Mouse (Mus musculus) kidney, embryonic 14.5 days (tissue): Measurements from ENCODE around the gene Ccdc40. TPM values are rescaled to one million over a fixed set of nuclear protein-coding genes. Genes with fewer than 3 reads are reported as not detected.
A peak's percentile ranks its signal among the peaks of the same experiment; 100 is the strongest.

Source experiments
- ATAC-seq: fragments of 200-750 bp; cut with Nextera tagmentation; 2 replicates; pipeline ENCODE4 v1.8.0; 2017; ENCODE audit warnings: moderate number of reproducible peaks, mild to moderate bottlenecking, moderate TSS enrichment, moderate library complexity; ENCODE audit not compliant: low FRiP score, low TSS enrichment
- H3K27ac ChIP-seq: fragments of 300-500 bp; sonication (generic); 2 replicates; pipeline ENCODE4 v1.5.1; 2014; ENCODE audit warnings: low read depth, mild to moderate bottlenecking, low read length, moderate library complexity, mixed read lengths
- H3K27me3 ChIP-seq: fragments of 300-500 bp; sonication (generic); 2 replicates; pipeline ENCODE4 v1.6.1; 2014; ENCODE audit warnings: mild to moderate bottlenecking, low read length; ENCODE audit not compliant: control insufficient read depth, insufficient read depth
- H3K36me3 ChIP-seq: fragments of 300-500 bp; sonication (generic); 2 replicates; pipeline ENCODE4 v1.6.1; 2014; ENCODE audit warnings: low read length, mixed read lengths; ENCODE audit not compliant: control insufficient read depth, insufficient read depth
- H3K4me1 ChIP-seq: fragments of 300-500 bp; sonication (generic); 2 replicates; pipeline ENCODE4 v1.6.1; 2014; ENCODE audit warnings: low read length, mixed read lengths; ENCODE audit not compliant: control insufficient read depth, insufficient read depth
- H3K4me2 ChIP-seq: fragments of 300-500 bp; sonication (generic); replicated peaks from 2 replicates; pipeline ENCODE4 v1.6.1; 2014; ENCODE audit warnings: low read depth, mild to moderate bottlenecking, low read length
- H3K4me3 ChIP-seq: fragments of 300-500 bp; sonication (generic); 2 replicates; pipeline ENCODE4 v1.5.1; 2014; ENCODE audit warnings: mild to moderate bottlenecking, low read length
- H3K9ac ChIP-seq: fragments of 300-500 bp; sonication (generic); 2 replicates; pipeline ENCODE4 v1.6.1; 2014; ENCODE audit warnings: low read depth, mild to moderate bottlenecking, low read length, moderate library complexity
- H3K9me3 ChIP-seq: fragments of 300-500 bp; sonication (generic); 2 replicates; pipeline ENCODE4 v1.6.1; 2016; ENCODE audit warnings: low read length; ENCODE audit not compliant: control insufficient read depth
- WGBS: fragments of 180-500 bp; shearing (Covaris S2); extraction: QIAGEN DNeasy Blood & Tissue Kit; methylation state at CpG from one replicate; pipeline ENCODE4 v1.1.7; 2014; 5-methylcytosine and 5-hydroxymethylcytosine counted together
- polyA plus RNA-seq: library from polyadenylated mRNA; unstranded; fragments of >200 nt; fragmentation: Nextera tagmentation; extraction: Ambion mirVana; gene quantifications from 2 replicates; pipeline ENCODE4 v1.2.1, GENCODE M21; 2014

The Ccdc40 gene
- polyA plus RNA-seq, 1 experiment from 2014 or later = 6.4 TPM

DNA sequence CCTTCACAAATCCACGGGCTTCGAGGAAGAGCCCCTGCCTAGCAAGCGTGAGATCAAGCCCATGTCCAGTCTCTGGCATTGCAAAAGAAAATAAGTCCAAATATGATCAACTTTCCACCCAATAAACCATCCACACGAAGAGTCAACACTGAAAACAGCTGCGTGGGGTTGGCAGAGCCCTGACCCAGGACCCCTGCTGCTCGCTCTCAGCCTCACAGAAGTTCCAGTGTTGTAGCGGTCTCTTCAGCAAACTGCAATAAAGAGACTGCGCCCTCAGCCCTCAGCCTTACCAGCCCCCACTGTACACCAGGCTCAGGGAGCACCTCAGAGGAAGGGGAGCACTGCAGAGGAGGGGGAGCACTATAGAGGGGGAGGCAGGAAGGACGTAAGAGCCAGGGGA is 2.7 kb upstream of the Ccdc40 start:
- ATAC-seq = no peak
- peaks cover 33% of the 10 kb centered on the region for H3K4me1 ChIP-seq

DNA sequence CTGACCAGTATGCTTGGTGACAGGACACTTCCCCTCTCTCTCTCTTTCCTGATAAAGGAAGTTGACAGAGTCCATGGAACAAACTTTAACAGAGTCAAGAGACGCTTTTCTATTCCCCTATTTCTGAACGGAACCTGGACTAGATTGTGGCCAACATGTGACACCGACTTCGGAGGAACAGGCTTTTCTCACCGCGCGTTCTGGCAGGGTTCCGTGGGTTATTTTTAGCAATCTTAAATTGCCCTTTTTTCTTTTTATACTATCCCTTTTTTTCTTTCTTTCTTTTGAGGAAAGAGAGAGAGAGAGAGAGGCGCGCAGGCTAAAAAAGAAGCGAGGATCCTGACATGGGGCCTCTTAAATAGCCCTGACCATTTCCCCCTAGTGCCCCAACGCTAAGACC is 781 bp upstream of the Ccdc40 start:
- Histone ChIP-seq H3K9me3 (no peaks in the 10 kb centered on the region), H3K4me1 (peaks cover 22% of the 10 kb centered on the region), H3K9ac (peak overlapping the region; percentile 81), H3K36me3 (no peaks in the 10 kb centered on the region), H3K27ac (no peak overlapping the region), H3K27me3 (no peaks in the 10 kb centered on the region), H3K4me2 (peak overlapping the region; percentile 87), H3K4me3 (peak overlapping the region; percentile 76)
- no peak for ATAC-seq
- WGBS = 7% methylated on average over 12 of the region's 12 CpGs

More for the DNA sequence above, 2.7 kb upstream of the Ccdc40 start:
- H3K36me3 ChIP-seq = no peaks in the 10 kb centered on the region
- WGBS = 69% methylated on average over 9 of the region's 9 CpGs
- H3K9me3 ChIP-seq = no peaks in the 10 kb centered on the region
- no peak overlapping the region for H3K9ac ChIP-seq
- H3K4me2 ChIP-seq = no peak overlapping the region
- no peak overlapping the region for H3K27ac ChIP-seq
- no peaks in the 10 kb centered on the region for H3K27me3 ChIP-seq
- H3K4me3 ChIP-seq = no peak overlapping the region

DNA sequence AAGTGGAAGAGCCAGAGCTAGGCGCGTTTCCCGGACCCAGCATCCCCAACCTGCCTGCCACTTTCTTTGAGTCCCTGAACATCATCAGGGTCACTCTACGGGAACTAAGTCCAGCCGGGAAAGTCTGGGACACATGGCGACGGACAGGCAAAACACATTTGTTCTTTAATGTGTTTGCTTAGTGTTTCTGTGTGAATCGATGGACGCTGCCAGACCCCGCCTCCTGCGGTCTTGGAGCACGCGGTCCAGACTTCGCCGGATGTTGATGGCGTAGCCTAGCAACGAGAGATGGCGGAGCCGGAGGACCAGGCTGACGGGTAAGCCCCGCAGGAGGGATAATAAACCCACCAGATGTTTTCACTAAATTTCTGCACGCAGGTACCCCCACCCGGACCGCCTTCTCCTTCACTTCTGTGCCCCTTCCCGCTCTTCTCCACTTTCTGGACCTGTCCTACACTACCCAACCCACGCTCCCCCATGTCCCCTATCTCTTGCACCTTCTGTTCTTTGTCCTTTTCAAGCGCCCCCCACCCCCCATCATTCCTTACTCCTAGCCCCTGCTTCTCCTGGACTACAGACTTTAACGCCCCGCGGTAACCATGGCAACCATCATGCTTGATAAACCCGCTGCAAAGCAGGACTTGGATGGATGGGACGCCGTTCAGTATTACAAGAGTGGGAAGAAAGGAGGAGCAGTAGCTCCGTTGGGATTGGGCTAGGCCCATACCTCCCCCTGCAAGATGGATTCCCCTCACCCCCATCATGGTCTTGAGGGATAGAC is 664 bp downstream of the Ccdc40 start:
- ATAC-seq = peak; percentile 86
- H3K9ac ChIP-seq = peak overlapping the region; percentile 81; the same call in 1 of the 2 replicates
- H3K9me3 ChIP-seq = no peaks in the 10 kb centered on the region
- peak overlapping the region; percentile 87 for H3K4me2 ChIP-seq
- H3K4me1 ChIP-seq = peaks cover 19% of the 10 kb centered on the region
- H3K4me3 ChIP-seq = peak overlapping the region; percentile 76
- no peaks in the 10 kb centered on the region for H3K36me3 ChIP-seq
- H3K27ac ChIP-seq = peak overlapping the region; percentile 48; the same call in 1 of the 2 replicates
- H3K27me3 ChIP-seq = no peaks in the 10 kb centered on the region
- under 1% methylated on average over 34 of the region's 34 CpGs for WGBS

GRCm38 (mm10) chr11:119234770-119235169 is 6.4 kb downstream of the Ccdc40 start:
- no peak overlapping the region for H3K27ac ChIP-seq
- H3K9me3 ChIP-seq = no peaks in the 10 kb centered on the region
- no peak overlapping the region for H3K4me3 ChIP-seq
- 0 out of 2 replicates have a peak, but pooled peaks cover 4% of the 10 kb centered on the region for H3K4me1 ChIP-seq
- H3K4me2 ChIP-seq = no peak overlapping the region
- H3K27me3 ChIP-seq = no peaks in the 10 kb centered on the region
- no peaks in the 10 kb centered on the region for H3K36me3 ChIP-seq
- ATAC-seq = no peak
- no peak overlapping the region for H3K9ac ChIP-seq
- WGBS = 94% methylated on average over 10 of the region's 10 CpGs

DNA sequence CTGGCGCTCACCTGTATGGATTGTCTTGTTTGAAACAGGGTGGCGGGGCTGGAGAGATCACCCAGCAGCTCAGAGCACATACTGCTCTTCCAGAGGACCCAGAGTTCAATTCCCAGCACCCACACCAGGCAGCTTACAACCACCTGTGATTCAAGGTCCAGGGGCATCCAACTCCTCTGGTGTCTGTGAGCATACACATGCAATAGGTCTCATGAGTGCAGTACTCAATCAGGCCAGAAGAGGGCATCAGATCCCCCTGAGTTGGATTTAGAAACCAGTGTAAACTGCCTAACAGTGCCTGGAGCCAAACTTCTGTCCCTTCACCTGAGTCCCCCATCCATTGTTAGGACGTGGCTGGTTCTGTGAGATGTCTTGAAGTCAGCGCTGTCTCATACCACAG is 7.2 kb downstream of the Ccdc40 start:
- 82% methylated on average over 4 of the region's 4 CpGs for WGBS
- Histone ChIP-seq H3K27ac (no peak overlapping the region), H3K9ac (no peak overlapping the region), H3K4me1 (0 out of 2 replicates have a peak, but pooled peaks cover 4% of the 10 kb centered on the region), H3K36me3 (no peaks in the 10 kb centered on the region), H3K4me3 (no peak overlapping the region), H3K4me2 (no peak overlapping the region), H3K9me3 (no peaks in the 10 kb centered on the region), H3K27me3 (no peaks in the 10 kb centered on the region)
- ATAC-seq = no peak

- WGBS = 41% methylated on average over 8 of the region's 8 CpGs
- no peaks in the 10 kb centered on the region for H3K36me3 ChIP-seq
- no peak overlapping the region for H3K4me3 ChIP-seq
- no peak overlapping the region for H3K4me2 ChIP-seq
- 0 out of 2 replicates have a peak, but pooled peaks cover 4% of the 10 kb centered on the region for H3K4me1 ChIP-seq
- no peaks in the 10 kb centered on the region for H3K27me3 ChIP-seq
- H3K9me3 ChIP-seq = no peaks in the 10 kb centered on the region
- no peak for ATAC-seq
- H3K27ac ChIP-seq = no peak overlapping the region
- no peak overlapping the region for H3K9ac ChIP-seq
These were observed 8.0 kb downstream of the Ccdc40 start for GRCm38 (mm10) chr11:119236354-119236753.

DNA sequence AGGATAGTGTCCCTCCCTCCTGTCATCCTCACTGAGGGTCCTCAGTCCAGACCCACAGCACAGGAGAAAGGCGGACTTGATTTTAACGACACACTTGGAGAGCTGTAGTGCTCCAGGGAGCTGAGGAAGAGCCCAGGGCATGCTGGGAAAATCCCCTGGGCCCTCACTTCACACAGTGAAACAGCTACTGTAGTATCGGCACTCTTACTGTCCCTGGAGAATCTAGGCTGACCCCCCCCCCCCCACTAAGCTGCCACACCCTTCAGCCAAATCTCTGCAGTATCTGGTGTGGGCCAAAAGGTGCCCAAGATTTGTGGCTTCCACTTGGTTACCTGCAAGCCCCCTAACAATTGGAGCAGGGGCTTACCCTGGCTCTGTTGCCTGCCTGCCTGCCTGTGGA is 8.6 kb downstream of the Ccdc40 start:
- ATAC-seq = no peak
- Histone ChIP-seq H3K9ac (no peak overlapping the region), H3K9me3 (no peaks in the 10 kb centered on the region), H3K36me3 (no peaks in the 10 kb centered on the region), H3K4me3 (no peak overlapping the region), H3K27me3 (no peaks in the 10 kb centered on the region), H3K27ac (no peak overlapping the region), H3K4me2 (no peak overlapping the region), H3K4me1 (0 out of 2 replicates have a peak, but pooled peaks cover 4% of the 10 kb centered on the region)
- WGBS = 63% methylated on average over 3 of the region's 3 CpGs

- no peaks in the 10 kb centered on the region for H3K9me3 ChIP-seq
- peak overlapping the region; percentile 33; the same call in 1 of the 2 replicates for H3K9ac ChIP-seq
- H3K27me3 ChIP-seq = no peaks in the 10 kb centered on the region
- 25% methylated on average over 20 of the region's 20 CpGs for WGBS
- no peaks in the 10 kb centered on the region for H3K36me3 ChIP-seq
- H3K27ac ChIP-seq = no peak overlapping the region
- peak overlapping the region; percentile 24 for H3K4me3 ChIP-seq
- peak overlapping the region; percentile 50 for H3K4me2 ChIP-seq
- 0 out of 2 replicates have a peak, but pooled peaks cover 4% of the 10 kb centered on the region for H3K4me1 ChIP-seq
- peak; percentile 46 for ATAC-seq
These were observed 9.4 kb downstream of the Ccdc40 start for GRCm38 (mm10) chr11:119237568-119238304.

GRCm38 (mm10) chr11:119238305-119238721 is 9.9 kb downstream of the Ccdc40 start:
- Histone ChIP-seq H3K4me3 (peak overlapping the region; percentile 24), H3K9ac (no peak overlapping the region), H3K27me3 (no peaks in the 10 kb centered on the region), H3K4me1 (0 out of 2 replicates have a peak, but pooled peaks cover 4% of the 10 kb centered on the region), H3K4me2 (peak overlapping the region; percentile 50), H3K27ac (no peak overlapping the region), H3K36me3 (no peaks in the 10 kb centered on the region), H3K9me3 (no peaks in the 10 kb centered on the region)
- peak; percentile 80 for ATAC-seq
- WGBS = 5% methylated on average over 11 of the region's 11 CpGs
